Mouse (Mus musculus): Measurements from ENCODE around the gene Cnga1.
"Not testable (repeated sequence)": the region's sequence is repeated elsewhere in the genome, so short reads cannot be mapped to it uniquely, and the experiment has no call there.

Cnga1 gene

GRCm38 (mm10) chr5:72640072-72640471 lies 4.0 kb downstream of the Cnga1 start:
- no peak for DNase-seq (ENCODE audit: extremely low spot score)

DNA sequence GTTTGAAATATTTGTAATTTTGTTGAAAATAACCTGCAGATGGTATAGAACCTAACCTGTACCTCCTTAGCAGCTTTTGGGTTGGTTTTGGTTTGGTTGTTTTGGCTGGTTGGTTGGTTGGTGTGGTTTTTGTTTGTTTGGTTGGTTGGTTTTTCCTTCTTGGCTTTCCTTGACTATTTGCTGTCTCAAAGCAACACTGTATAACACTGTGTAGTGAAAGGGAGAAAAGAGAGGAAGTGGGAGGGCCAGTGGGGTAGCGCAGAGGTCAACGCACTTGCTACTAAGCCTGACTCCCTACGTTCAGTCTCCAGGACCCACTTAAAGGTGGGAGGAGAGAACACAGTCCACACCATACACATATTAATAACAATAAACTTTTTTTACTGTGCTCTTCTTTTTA lies 7.5 kb downstream of the Cnga1 start:
- DNase-seq (ENCODE audit: extremely low spot score), result no peak

GRCm38 (mm10) chr5:72636122-72636521 lies 8.0 kb downstream of the Cnga1 start:
- no peak for DNase-seq (ENCODE audit: extremely low spot score)

DNA sequence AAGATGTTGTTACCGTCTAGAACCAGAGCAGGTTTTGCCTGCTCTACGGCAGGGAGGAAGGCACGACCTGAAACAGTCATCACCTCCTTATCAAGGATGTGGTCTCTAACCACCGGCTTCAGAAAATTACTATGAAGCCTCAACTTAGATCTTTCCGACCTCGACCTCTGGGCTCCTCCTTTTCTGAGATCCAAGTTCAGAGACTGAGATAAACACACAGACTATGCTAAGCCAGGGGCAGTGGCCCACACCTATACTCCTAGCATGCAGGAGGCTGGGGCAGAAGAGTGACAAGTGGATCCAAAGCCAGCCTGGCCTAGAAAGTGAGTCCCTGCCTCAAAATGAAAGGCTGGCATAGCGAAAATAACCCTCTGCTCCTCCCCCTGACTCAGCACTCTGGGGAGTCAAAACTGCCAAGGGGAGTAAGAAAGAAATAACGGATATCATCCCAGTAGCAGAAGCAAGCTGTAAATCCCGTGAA lies 9.2 kb downstream of the Cnga1 start:
- no peak for DNase-seq (ENCODE audit: extremely low spot score)

GRCm38 (mm10) chr5:72630026-72630425 lies 14.0 kb downstream of the Cnga1 start:
- DNase-seq (ENCODE audit: extremely low spot score), result no peak

- DNase-seq (ENCODE audit: extremely low spot score), result no peak
These were observed 23.1 kb downstream of the Cnga1 start for GRCm38 (mm10) chr5:72621022-72621421.

DNA sequence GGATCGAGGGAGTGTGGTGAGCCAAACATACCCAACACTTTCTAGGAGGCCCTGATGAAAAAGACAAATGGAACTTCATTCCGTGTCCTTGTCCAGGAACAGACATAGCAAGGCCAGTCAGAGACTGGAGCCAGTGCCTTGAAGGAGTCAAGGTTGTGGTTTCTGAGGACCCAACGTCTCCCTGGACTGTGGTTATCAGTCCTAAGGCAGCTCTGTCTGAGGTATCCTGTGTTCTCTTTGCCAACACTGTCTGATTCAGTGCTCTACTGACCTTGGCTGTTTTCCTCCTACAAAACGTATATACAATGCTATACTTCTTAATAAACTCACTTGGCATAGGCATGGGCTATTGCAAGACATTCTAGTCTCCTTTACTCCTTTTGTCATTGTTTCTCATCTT lies 26.7 kb downstream of the Cnga1 start:
- no peak for DNase-seq (ENCODE audit: extremely low spot score)

GRCm38 (mm10) chr5:72603138-72603537 lies 40.9 kb downstream of the Cnga1 start:
- no peak for DNase-seq (ENCODE audit: extremely low spot score)

DNA sequence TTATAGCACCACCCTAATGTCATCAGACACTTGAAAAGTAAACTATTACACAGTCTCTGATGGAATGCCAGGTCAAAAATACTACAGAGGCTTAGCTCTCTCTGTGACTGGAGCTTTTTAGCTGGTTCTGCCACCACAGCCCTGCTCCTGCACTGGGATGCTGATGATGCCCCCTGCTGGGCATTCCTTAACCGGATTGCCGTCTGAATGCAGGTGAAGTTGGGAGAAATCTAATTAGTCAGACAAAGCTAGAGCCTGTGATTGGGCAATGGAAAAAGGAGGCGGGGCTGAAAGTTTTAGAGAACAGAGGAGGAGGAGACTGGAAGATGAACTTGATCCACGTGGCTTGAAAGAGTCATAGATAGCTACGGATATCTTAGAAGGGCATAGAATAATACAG lies 43.1 kb downstream of the Cnga1 start:
- DNase-seq (ENCODE audit: extremely low spot score), result peak; percentile 48

DNA sequence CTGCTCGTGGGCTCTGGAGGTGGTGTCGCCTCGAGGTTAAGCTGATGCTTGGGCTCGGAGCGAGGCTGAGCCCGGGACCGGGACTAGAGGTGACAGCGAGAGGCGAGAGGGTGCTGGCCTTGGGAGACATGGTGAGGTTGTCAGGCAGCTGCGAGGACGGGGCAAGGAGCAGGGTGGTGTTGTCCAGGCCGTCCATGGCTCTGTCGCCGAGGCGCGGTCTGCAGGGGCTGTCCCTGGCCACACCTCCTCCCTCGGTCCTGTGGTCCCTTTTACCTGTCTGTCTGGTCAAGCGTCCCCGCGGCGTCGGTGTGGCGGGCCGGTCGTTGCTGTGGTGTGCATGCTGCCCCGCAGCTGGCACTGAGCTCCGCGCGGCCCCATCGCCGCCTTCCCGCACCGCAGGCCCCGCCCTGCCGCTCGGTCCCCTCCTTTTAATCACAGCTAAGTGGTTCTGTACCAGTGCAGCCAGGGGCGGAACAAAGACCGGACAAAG lies 56.8 kb downstream of the Cnga1 start, which contains the start of gene Gm5868:
TSS of gene Gm5868 (minus strand) at position 360 of the 490 bp plus-strand sequence.
- peak; percentile 41 for DNase-seq (ENCODE audit: extremely low spot score)

- not testable (repeated sequence) for DNase-seq (ENCODE audit: extremely low spot score)
These were observed 57.3 kb downstream of the Cnga1 start for GRCm38 (mm10) chr5:72586667-72587191.

- DNase-seq (ENCODE audit: extremely low spot score), result peak; percentile 9
These were observed 58.0 kb downstream of the Cnga1 start for GRCm38 (mm10) chr5:72586122-72586521.

GRCm38 (mm10) chr5:72580970-72581332 lies 63.1 kb downstream of the Cnga1 start, which contains the start of gene Zar1:
Gene Zar1, minus strand, starts transcription at chr5:72581254.
- DNase-seq (ENCODE audit: extremely low spot score), result not testable (repeated sequence)

DNA sequence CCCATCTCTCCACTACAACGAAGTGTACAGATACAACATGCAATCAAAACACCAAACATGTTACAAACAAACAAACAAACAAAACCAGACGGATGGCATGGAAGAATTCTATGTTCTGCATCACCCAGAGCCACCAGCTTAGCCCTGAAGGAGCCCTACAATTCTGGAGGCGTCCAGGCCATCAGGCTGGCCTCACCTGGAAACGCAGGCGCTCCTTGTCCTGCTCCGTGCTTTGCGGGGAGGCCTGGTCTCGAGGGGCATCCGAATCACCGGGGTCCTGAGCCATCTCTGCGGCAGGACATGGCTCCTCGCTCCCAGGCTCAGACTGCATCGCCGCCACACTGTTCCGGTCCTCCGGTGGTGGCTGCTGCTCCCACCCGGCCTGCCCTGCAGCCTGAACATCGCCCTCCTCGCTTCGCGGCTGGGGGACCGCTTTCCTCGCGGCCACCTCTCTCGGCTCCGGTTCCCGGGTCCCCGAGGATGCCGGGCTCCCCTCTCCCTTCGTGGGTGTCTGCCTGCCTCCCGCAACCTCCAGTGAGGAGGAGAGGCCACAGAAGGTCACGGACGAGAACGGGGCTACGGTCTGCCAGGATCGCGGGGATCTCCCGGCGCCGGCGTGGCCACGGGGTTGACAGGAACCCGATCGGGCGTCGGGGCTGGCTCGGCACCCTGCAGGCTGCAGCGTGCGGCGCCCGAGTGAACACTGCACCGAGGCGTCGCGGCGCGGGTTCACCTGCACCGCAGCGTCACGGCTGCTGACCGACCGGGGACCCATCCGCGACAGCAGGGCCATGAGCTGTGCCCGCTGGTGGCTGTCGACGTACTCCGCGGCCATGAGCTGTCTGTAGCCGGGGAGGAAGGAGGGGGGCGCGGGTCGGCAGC lies 63.7 kb downstream of the Cnga1 start:
- DNase-seq (ENCODE audit: extremely low spot score), result peak; percentile 62

GRCm38 (mm10) chr5:72579599-72579998 lies 64.5 kb downstream of the Cnga1 start:
- not testable (repeated sequence) for DNase-seq (ENCODE audit: extremely low spot score)

DNA sequence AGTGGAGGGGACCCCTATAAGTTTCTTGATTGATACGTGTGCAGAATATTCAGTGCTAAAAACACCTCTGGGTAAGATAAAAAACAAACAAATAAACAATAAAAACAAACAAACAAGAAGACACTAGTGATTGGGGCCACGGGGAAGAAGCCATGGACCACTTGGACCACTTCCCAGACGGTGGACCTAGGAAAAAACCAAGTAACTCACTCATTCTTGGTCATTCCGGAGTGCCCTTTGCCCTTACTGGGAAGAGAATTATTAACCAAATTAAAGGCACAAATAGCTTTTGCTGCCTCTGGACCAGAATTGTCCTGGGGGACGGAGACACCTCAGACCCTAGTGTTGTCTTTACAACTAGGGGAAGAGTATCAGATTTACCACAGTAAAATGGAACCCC lies 78.5 kb downstream of the Cnga1 start:
- no peak for DNase-seq (ENCODE audit: extremely low spot score)

GRCm38 (mm10) chr5:72563183-72563582 lies 80.9 kb downstream of the Cnga1 start:
- DNase-seq (ENCODE audit: extremely low spot score), result not testable (repeated sequence)

GRCm38 (mm10) chr5:72560976-72561628 lies 83.0 kb downstream of the Cnga1 start:
- DNase-seq (ENCODE audit: extremely low spot score), result no peak

DNA sequence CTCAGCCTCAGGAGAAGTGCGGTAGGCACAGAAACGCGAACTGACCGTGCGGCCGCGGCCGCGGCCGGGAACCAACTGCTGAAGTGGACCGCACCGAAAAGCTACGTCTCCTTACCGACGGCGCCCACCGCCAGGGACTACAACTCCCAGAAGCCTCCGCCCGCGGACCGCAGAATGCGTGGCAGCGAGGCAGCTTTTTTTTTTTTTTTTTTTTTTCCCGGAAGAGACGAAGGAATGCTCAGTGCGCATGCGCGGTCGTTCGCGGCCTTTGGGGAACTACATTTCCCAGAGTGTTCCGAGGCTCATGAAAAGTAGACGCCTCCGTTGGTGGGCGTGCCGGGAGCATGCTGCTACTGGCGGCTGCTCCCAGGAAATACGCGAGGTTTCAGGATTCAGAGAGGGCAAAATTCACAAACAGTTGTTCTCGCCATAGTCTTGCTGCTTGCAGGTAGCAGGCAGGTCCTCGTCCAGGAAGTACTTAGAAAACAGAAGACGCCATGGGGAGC lies 84.5 kb downstream of the Cnga1 start, which contains the start of gene Nfxl1:
TSS of gene Nfxl1 (minus strand) at position 141 of the 506 bp plus-strand sequence.
- peak; percentile 95 for DNase-seq (ENCODE audit: extremely low spot score)

- DNase-seq (ENCODE audit: extremely low spot score), result peak; percentile 82
These were observed 85.2 kb downstream of the Cnga1 start for GRCm38 (mm10) chr5:72558716-72559526.

DNA sequence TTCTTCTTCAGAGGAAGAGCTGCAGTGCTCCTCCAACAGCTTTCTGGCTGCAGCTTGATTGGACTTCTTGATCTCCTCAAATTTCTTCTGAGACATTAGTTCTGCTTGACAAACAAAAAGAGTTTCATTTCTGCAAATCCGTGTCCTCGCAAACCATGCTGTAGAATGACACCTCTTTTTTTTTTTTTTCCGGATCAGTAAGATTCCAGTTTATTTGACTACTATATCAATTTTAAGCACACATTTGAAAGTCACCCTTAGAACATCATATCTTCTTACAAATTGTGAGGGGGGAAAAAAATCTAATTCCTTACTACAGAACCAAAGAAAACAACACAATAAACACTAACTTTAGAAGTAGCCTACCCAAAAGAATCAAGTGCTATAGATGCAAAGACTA lies 87.8 kb downstream of the Cnga1 start:
- no peak for DNase-seq (ENCODE audit: extremely low spot score)

Data from embryo, embryonic 9.5 days (tissue).